Mouse (Mus musculus) liver, embryonic 15.5 days (tissue): ENCODE results near the gene Hand2. TPM values are rescaled to one million over a fixed set of nuclear protein-coding genes. Genes with fewer than 3 reads are reported as not detected.
A peak's percentile ranks its signal among the peaks of the same experiment; 100 is the strongest.

ENCODE experiments used
- ATAC-seq: fragments of 200-750 bp; cut with Nextera tagmentation; 2 replicates; pipeline ENCODE4 v1.8.0; 2017; ENCODE audit warnings: moderate number of reproducible peaks, mild to moderate bottlenecking, moderate library complexity; ENCODE audit not compliant: insufficient read depth
- H3K27ac ChIP-seq: fragments of 300-500 bp; sonication (generic); replicated peaks from 2 replicates; pipeline ENCODE4 v1.5.1; 2015; ENCODE audit warnings: mild to moderate bottlenecking, inconsistent platforms
- H3K27me3 ChIP-seq: fragments of 300-500 bp; sonication (generic); 2 replicates; pipeline ENCODE4 v1.6.1; 2015; ENCODE audit warnings: mild to moderate bottlenecking, inconsistent platforms
- H3K36me3 ChIP-seq: fragments of 300-500 bp; sonication (generic); replicated peaks from 2 replicates; pipeline ENCODE4 v1.6.1; 2015; ENCODE audit warnings: moderate library complexity, mild to moderate bottlenecking, inconsistent platforms
- H3K4me1 ChIP-seq: fragments of 300-500 bp; sonication (generic); replicated peaks from 2 replicates; pipeline ENCODE4 v1.6.1; 2015; ENCODE audit warnings: inconsistent platforms
- H3K4me2 ChIP-seq: fragments of 300-500 bp; sonication (generic); 2 replicates; pipeline ENCODE4 v1.6.1; 2015; ENCODE audit warnings: moderate library complexity, mild to moderate bottlenecking, inconsistent platforms
- H3K4me3 ChIP-seq: fragments of 300-500 bp; sonication (generic); replicated peaks from 2 replicates; pipeline ENCODE4 v1.5.1; 2015; ENCODE audit warnings: mild to moderate bottlenecking, inconsistent platforms
- H3K9ac ChIP-seq: fragments of 300-500 bp; sonication (generic); 2 replicates; pipeline ENCODE4 v1.6.1; 2015; ENCODE audit warnings: moderate library complexity, mild to moderate bottlenecking, inconsistent platforms
- H3K9me3 ChIP-seq: fragments of 300-500 bp; sonication (generic); replicated peaks from 2 replicates; pipeline ENCODE4 v1.6.1; 2016; ENCODE audit warnings: inconsistent platforms
- WGBS: fragments of 180-500 bp; shearing (Covaris S2); methylation state at CpG from one replicate; pipeline ENCODE4 v1.1.7; 2015; ENCODE audit warnings: mixed read lengths; ENCODE audit not compliant: insufficient replicate concordance; 5-methylcytosine and 5-hydroxymethylcytosine counted together
- polyA plus RNA-seq: library from polyadenylated mRNA; unstranded; fragments of >200 nt; fragmentation: Nextera tagmentation; extraction: Ambion mirVana; gene quantifications from 2 replicates; pipeline ENCODE4 v1.2.1, GENCODE M21; 2015

The Hand2 gene
- polyA plus RNA-seq, result 0.39 and 0.51 TPM in 2 replicates

DNA sequence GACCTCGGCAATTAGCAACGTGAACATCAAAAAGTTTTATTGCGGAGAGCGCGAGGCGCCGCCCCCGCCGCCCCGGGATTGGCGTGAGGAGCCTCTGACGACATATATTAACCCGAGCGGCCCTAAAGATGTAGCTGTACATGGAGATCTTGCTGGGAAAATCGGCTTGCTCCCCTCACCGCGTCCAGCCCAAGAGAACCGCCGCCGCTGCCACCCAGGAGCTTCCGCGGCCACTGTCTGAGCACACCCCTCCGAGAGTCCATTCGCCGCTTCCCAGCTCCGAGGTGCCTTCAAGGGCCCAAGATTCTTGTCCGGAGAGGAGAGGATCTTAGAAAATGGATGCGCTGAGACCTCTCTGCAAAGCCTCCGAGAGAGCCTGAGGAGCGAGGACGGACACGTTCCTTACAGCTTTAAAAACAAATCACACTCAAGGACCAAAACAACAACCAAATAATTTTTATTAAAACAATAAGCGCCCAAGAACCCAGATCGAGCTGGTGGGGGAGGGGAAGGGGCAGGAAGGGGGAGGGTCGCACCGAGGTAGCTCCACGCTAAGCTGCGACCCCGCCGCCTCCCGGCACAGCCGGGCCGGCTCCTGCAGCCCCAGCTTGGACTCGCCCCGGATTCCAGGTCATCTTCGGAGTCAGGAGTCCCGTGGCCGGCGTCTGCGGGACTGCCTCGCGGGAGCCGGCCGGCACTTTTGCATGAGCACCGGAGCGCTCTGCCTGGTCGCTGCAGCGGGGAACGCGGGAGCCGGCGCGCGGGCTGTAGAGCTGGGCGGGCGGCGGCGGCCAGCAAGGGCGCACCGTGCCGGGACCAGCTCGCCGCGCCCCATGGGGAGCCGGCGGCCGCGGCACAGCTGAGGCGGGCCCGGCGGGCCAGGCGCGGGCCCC is at the start of gene Hand2:
Gene Hand2 (plus strand): TSS at position 133 of the 893 bp plus-strand sequence.
- WGBS, result under 1% methylated on average over 78 of the region's 83 CpGs
- H3K9ac ChIP-seq, result no peak within 1 kb of the TSS
- H3K27ac ChIP-seq, result no peak within 1 kb of the TSS
- H3K9me3 ChIP-seq, result no peaks in the 10 kb centered on the region
- H3K4me3 ChIP-seq, result peak within 1 kb of the TSS; percentile 36
- H3K36me3 ChIP-seq, result no peaks in the 10 kb centered on the region
- H3K4me2 ChIP-seq, result peak within 1 kb of the TSS; percentile 44
- H3K4me1 ChIP-seq, result 0 out of 2 replicates have a peak, but pooled peaks cover 3% of the 10 kb centered on the region
- H3K27me3 ChIP-seq, result peaks cover 98% of the 10 kb centered on the region
- ATAC-seq, result no peak

- whole genome bisulfite sequencing, result 53% methylated on average over 3 of the region's 3 CpGs
Observed at GRCm38 (mm10) chr8:57273055-57273454, 47.7 kb upstream of the Hand2 start.

DNA sequence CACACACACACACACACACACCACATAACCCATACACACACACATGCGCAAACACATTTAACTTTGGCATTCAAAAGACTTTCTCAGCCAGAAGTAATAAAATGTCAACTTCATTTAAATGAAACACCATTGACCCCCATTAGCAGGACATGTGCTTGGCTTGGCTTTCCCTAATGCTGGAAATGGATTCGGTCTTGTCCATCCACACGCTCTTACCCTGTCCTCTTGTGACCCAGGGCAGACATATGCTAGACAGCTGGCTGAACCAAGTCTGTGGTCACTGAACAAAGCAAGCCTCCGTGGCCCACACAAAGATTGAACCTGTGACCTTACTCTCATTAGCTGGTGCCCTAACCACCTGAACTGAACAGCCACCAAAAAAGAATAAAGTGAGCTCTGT is 27.3 kb upstream of the Hand2 start:
- no peak overlapping the region for H3K27ac ChIP-seq
- H3K9me3 ChIP-seq, result no peaks in the 10 kb centered on the region
- H3K4me2 ChIP-seq, result no peak overlapping the region
- H3K4me3 ChIP-seq, result no peak overlapping the region
- no peaks in the 10 kb centered on the region for H3K27me3 ChIP-seq
- WGBS, result 66% methylated on average over 4 of the region's 4 CpGs
- ATAC-seq, result no peak
- H3K36me3 ChIP-seq, result no peaks in the 10 kb centered on the region
- no peaks in the 10 kb centered on the region for H3K4me1 ChIP-seq
- no peak overlapping the region for H3K9ac ChIP-seq

More at GRCm38 (mm10) chr8:57273055-57273454, 47.7 kb upstream of the Hand2 start:
- Histone ChIP-seq H3K4me1 (no peaks in the 10 kb centered on the region), H3K9ac (no peak overlapping the region), H3K27ac (no peak overlapping the region), H3K4me3 (no peak overlapping the region), H3K27me3 (no peaks in the 10 kb centered on the region), H3K4me2 (no peak overlapping the region), H3K36me3 (no peaks in the 10 kb centered on the region), H3K9me3 (no peaks in the 10 kb centered on the region)
- no peak for ATAC-seq

DNA sequence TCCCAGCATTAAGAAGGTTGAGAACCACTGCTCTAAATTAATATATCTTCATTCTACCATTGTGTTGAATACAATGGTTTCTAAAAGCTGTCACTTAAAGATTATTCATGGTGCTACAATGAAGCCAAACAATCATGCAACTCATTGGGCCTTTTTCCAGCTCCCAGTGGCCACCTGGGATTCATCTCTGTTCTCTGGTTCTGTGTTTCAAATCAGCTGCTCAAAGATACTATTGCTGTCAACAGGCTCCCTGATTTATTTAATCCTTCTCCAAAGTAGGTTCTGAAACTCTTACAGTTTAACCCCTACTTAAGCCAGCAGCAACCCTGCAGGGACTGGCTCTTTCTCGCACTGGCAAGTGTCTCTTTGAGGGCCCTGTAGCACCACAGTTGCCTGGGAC is 17.3 kb upstream of the Hand2 start:
- Histone ChIP-seq H3K4me1 (no peaks in the 10 kb centered on the region), H3K4me2 (no peak overlapping the region), H3K27ac (no peak overlapping the region), H3K9ac (no peak overlapping the region), H3K9me3 (no peaks in the 10 kb centered on the region), H3K27me3 (no peaks in the 10 kb centered on the region), H3K36me3 (no peaks in the 10 kb centered on the region), H3K4me3 (no peak overlapping the region)
- WGBS, result 38% methylated on average over 1 of the region's 1 CpGs
- ATAC-seq, result no peak

DNA sequence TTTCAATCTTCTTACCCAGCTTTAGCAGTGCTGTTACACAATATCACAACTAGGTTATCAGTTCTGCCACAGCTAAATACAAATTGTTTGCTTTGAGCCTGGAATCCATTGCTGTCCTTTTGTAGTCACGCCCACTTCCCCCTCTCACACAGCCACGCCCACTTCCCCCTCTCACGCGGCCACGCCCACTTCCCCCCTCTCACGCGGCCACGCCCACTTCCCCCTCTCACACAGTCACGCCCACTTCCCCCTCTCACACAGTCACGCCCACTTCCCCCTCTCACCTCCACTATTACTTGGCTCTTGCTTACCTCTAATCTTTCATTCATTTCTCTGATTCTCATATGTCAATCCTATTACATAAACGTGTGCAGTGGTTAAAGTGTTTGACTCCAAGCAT is 15.8 kb upstream of the Hand2 start:
- 24% methylated on average over 11 of the region's 11 CpGs for WGBS
- ATAC-seq, result no peak
- H3K4me3 ChIP-seq, result no peak overlapping the region

GRCm38 (mm10) chr8:57306441-57306840 is 14.3 kb upstream of the Hand2 start:
- H3K4me2 ChIP-seq, result no peak overlapping the region
- 36% methylated on average over 1 of the region's 1 CpGs for WGBS
- H3K27me3 ChIP-seq, result peaks cover 5% of the 10 kb centered on the region
- no peaks in the 10 kb centered on the region for H3K36me3 ChIP-seq
- H3K27ac ChIP-seq, result no peak overlapping the region
- no peaks in the 10 kb centered on the region for H3K4me1 ChIP-seq
- H3K9me3 ChIP-seq, result no peaks in the 10 kb centered on the region
- H3K4me3 ChIP-seq, result no peak overlapping the region
- no peak for ATAC-seq
- no peak overlapping the region for H3K9ac ChIP-seq

More for the DNA sequence above, 15.8 kb upstream of the Hand2 start:
- Histone ChIP-seq H3K4me2 (no peak overlapping the region), H3K4me1 (no peaks in the 10 kb centered on the region), H3K36me3 (no peaks in the 10 kb centered on the region), H3K27ac (no peak overlapping the region), H3K27me3 (no peaks in the 10 kb centered on the region), H3K9ac (no peak overlapping the region), H3K9me3 (no peaks in the 10 kb centered on the region)

DNA sequence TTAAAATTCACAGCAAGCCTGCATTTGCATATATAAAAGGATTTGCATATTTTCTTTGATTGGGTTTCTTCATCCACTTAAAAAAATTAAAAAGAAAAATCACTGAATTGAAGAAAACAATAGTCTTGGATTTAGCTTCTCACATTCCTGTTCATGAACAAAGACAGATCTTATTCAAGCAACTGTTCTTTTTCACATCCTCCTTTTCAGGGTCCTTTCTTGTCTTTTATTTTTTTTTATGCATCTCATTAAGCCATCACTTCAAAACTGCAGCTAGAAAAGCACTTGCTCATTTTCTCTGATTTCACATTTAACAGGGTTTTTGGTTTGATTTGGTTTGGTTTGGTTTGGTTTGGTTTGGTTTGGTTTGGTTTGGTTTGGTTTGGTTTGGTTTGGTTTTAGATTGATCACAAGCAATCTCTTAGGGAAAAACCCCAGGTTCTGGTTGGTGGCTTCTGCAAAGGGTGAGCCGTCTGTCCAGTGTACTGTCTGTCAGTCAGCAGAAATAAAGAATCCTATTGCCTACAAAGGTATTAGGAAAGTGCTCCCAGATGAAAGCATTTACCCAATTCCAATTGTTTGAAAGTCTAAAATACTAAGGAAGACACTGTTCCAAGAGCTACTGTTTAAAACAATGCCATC is 10.8 kb upstream of the Hand2 start:
- no peak overlapping the region for H3K4me3 ChIP-seq
- H3K4me1 ChIP-seq, result no peaks in the 10 kb centered on the region
- WGBS, result 61% methylated on average over 1 of the region's 1 CpGs
- H3K36me3 ChIP-seq, result no peaks in the 10 kb centered on the region
- ATAC-seq, result no peak
- no peak overlapping the region for H3K4me2 ChIP-seq
- no peak overlapping the region for H3K27ac ChIP-seq
- H3K9ac ChIP-seq, result no peak overlapping the region
- H3K9me3 ChIP-seq, result no peaks in the 10 kb centered on the region
- H3K27me3 ChIP-seq, result peaks cover 38% of the 10 kb centered on the region

DNA sequence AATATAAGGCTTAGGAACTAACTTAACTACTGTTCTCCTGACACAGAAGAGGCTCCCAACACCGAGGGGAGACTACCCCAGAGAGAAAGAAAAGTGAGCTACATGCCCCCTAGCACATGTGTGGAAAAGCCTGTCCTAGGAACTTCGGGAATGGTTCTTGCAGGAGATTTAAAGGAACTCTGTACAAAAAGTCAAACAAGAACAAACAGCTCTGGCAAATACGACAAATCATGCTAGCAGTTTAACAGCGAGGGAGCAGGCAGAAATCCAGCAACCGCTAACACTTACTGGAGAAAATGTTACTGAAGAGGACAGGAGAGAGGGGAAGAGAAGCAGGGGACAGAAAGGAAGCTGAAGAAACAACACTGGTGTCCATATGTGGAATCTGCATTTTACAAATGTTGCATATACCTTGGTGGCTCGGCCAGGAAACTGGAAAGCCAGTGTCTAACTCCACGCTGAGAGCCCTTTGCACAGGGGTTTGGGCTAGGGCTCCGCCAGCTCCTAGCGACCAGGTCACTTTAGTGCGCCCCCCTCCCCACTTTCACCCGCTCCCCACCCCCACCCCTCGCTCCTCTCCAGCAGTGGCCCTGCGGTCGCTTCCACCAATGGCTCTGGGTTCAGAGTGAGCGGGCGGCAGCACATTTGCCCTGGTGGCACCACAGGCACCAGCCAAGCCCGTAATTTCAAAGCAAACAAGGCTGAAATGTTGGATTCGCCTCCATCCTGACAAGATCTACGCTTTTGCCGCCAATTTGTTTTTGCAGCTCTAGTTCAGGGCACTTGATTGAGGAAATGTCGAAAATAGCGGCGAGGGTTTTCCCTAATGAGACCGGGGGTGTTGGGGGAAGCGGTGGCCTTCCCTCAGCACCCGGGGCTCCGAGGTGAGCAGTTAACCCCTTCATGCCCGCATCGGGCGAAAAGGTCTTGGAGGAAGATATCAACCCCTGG is 8.5 kb upstream of the Hand2 start:
- H3K27ac ChIP-seq, result no peak overlapping the region
- H3K36me3 ChIP-seq, result no peaks in the 10 kb centered on the region
- no peak overlapping the region for H3K4me3 ChIP-seq
- peak overlapping the region; percentile 29; the same call in 1 of the 2 replicates for H3K4me2 ChIP-seq
- WGBS, result 1% methylated on average over 30 of the region's 30 CpGs
- ATAC-seq, result no peak
- H3K9me3 ChIP-seq, result no peaks in the 10 kb centered on the region
- no peak overlapping the region for H3K9ac ChIP-seq
- H3K27me3 ChIP-seq, result peaks cover 61% of the 10 kb centered on the region
- H3K4me1 ChIP-seq, result no peaks in the 10 kb centered on the region

- no peak for ATAC-seq
- no peaks in the 10 kb centered on the region for H3K36me3 ChIP-seq
- no peaks in the 10 kb centered on the region for H3K4me1 ChIP-seq
- H3K4me2 ChIP-seq, result no peak overlapping the region
- H3K9ac ChIP-seq, result no peak overlapping the region
- WGBS, result 20% methylated on average over 10 of the region's 10 CpGs
- no peaks in the 10 kb centered on the region for H3K9me3 ChIP-seq
- peaks cover 74% of the 10 kb centered on the region for H3K27me3 ChIP-seq
- no peak overlapping the region for H3K27ac ChIP-seq
- no peak overlapping the region for H3K4me3 ChIP-seq
Observed at GRCm38 (mm10) chr8:57313583-57313982, 7.2 kb upstream of the Hand2 start.

DNA sequence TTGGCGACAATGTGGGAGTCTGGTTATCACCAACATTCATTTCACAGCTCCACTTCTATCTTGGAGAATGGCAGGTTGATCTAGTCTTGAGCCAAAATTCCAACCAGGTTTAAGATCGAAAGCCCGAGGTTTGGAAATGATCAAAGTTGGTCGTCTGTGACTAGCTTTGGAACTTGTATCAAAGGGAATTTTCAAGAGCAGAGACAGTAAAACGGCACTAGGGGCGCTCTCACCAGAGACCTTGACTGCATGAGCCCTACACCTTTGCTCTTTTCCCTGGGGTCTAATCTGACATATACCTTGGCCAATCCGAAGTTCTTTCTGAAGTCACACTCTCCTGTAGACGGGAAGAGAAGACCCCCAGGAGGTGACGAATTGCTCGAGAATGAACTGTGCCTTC is 6.6 kb upstream of the Hand2 start:
- no peak for ATAC-seq
- Histone ChIP-seq H3K27me3 (peaks cover 80% of the 10 kb centered on the region), H3K4me2 (no peak overlapping the region), H3K4me3 (no peak overlapping the region), H3K9me3 (no peaks in the 10 kb centered on the region), H3K9ac (no peak overlapping the region), H3K27ac (no peak overlapping the region), H3K4me1 (no peaks in the 10 kb centered on the region), H3K36me3 (no peaks in the 10 kb centered on the region)
- 5% methylated on average over 10 of the region's 10 CpGs for WGBS
